In the genomic region with DNA sequence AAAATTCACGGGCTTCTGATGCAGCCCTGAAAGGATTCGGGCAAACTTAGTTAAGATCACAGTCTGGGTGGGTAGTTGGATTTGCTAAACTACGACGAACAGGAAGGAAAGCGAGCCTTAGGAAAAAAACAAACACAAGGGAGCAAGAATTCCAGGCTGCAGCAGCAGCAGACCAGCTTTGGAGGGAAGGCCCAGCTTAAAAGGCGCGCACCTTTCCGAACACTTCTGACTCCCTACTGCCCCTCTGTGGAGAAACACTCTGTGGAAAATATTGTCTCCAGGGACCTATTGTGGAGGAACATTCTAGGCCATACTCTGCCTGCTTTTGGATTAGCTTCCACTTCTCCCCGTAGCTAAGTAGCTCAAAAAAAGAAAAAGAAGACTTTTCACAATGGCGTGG, we compare ENCODE assay signal across 9 mouse cellular contexts. TPM values are rescaled to one million over a fixed set of nuclear protein-coding genes. Genes with fewer than 3 reads are reported as not detected.
DNase-seq lines count a peak whose midpoint lies in the region; ATAC-seq and TF ChIP-seq lines count a peak whose summit lies in the region.
"Had no signal": no experiment of that assay in that cellular context is flagged by ENCODE, and none has a peak within 500 bp of the region (broad histone marks: within the 10 kb centered on the region; RNA-seq: fewer than 3 reads in every experiment).

No protein-coding gene starts in this region.

- H3K4me1 ChIP-seq in neural tube, embryonic 11.5 days (ENCODE audit: control insufficient read depth, insufficient read depth, low read length): 0 out of 2 replicates have a peak, but pooled peaks cover 3% of the 10 kb centered on the region
- 0 out of 2 replicates have a peak, but pooled peaks cover 3% of the 10 kb centered on the region for H3K4me1 ChIP-seq in embryonic facial prominence, embryonic 12.5 days
- peaks cover 8% of the 10 kb centered on the region for H3K4me1 ChIP-seq in heart, embryonic 15.5 days (replicated peaks)
- 0 out of 2 replicates have a peak, but pooled peaks cover 3% of the 10 kb centered on the region for H3K4me1 ChIP-seq in kidney, postnatal 0 days (replicated peaks; ENCODE audit: insufficient read depth, low read length)
- H3K4me1 ChIP-seq in liver, embryonic 15.5 days (replicated peaks): no peaks in the 10 kb centered on the region
- H3K4me1 ChIP-seq: megakaryocyte, embryonic 14.5 days had no signal

- DNase-seq in neural tube, embryonic 11.5 days (ENCODE audit: low spot score): peak; percentile 70
- no peak for DNase-seq in neural tube, embryonic 10.5 days (ENCODE audit: extremely low spot score, low spot score)
- DNase-seq in kidney, postnatal 0 days (ENCODE audit: low spot score): peak; percentile 89
- peak; percentile 74 for DNase-seq in retina, postnatal 1 day
- DNase-seq in cerebellum, adult 9-10 months: no peak

- peak overlapping the region; percentile 22; the same call in 1 of the 2 replicates for H3K4me2 ChIP-seq in neural tube, embryonic 11.5 days (ENCODE audit: low read depth)
- H3K4me2 ChIP-seq in embryonic facial prominence, embryonic 12.5 days (replicated peaks): no peak overlapping the region
- H3K4me2 ChIP-seq in heart, embryonic 15.5 days: peak overlapping the region; percentile 41; the same call in 1 of the 2 replicates
- peak overlapping the region; percentile 32 for H3K4me2 ChIP-seq in kidney, postnatal 0 days (ENCODE audit: low read length)
- H3K4me2 ChIP-seq in liver, embryonic 15.5 days: peak overlapping the region; percentile 10

- H3K36me3 ChIP-seq in neural tube, embryonic 11.5 days (ENCODE audit: control insufficient read depth, insufficient read depth, low read length): no peaks in the 10 kb centered on the region
- H3K36me3 ChIP-seq in embryonic facial prominence, embryonic 12.5 days: no peaks in the 10 kb centered on the region
- H3K36me3 ChIP-seq in heart, embryonic 15.5 days: no peaks in the 10 kb centered on the region
- no peaks in the 10 kb centered on the region for H3K36me3 ChIP-seq in kidney, postnatal 0 days (ENCODE audit: insufficient read depth, low read length)
- H3K36me3 ChIP-seq in liver, embryonic 15.5 days (replicated peaks): no peaks in the 10 kb centered on the region

- peak overlapping the region; percentile 79 for H3K27ac ChIP-seq in neural tube, embryonic 11.5 days (ENCODE audit: low read depth, low read length)
- peak overlapping the region; percentile 87 for H3K27ac ChIP-seq in embryonic facial prominence, embryonic 12.5 days
- peak overlapping the region; percentile 69 for H3K27ac ChIP-seq in heart, embryonic 15.5 days
- peak overlapping the region; percentile 66 for H3K27ac ChIP-seq in kidney, postnatal 0 days
- peak overlapping the region; percentile 16; the same call in 1 of the 2 replicates for H3K27ac ChIP-seq in liver, embryonic 15.5 days (replicated peaks)

- H3K9me3 ChIP-seq in neural tube, embryonic 11.5 days (ENCODE audit: control insufficient read depth, low read length): no peaks in the 10 kb centered on the region
- no peaks in the 10 kb centered on the region for H3K9me3 ChIP-seq in embryonic facial prominence, embryonic 12.5 days
- H3K9me3 ChIP-seq in heart, embryonic 15.5 days (replicated peaks): no peaks in the 10 kb centered on the region
- no peaks in the 10 kb centered on the region for H3K9me3 ChIP-seq in kidney, postnatal 0 days (replicated peaks; ENCODE audit: low read length)
- no peaks in the 10 kb centered on the region for H3K9me3 ChIP-seq in liver, embryonic 15.5 days (replicated peaks)
- H3K9me3 ChIP-seq: megakaryocyte, embryonic 14.5 days had no signal

- no peak overlapping the region for H3K4me3 ChIP-seq in neural tube, embryonic 11.5 days (ENCODE audit: low read depth, low read length)
- no peak overlapping the region for H3K4me3 ChIP-seq in embryonic facial prominence, embryonic 12.5 days
- H3K4me3 ChIP-seq in heart, embryonic 15.5 days: no peak overlapping the region
- no peak overlapping the region for H3K4me3 ChIP-seq in kidney, postnatal 0 days (replicated peaks; ENCODE audit: low read depth, low read length)
- no peak overlapping the region for H3K4me3 ChIP-seq in liver, embryonic 15.5 days (replicated peaks)
- H3K4me3 ChIP-seq: megakaryocyte, embryonic 14.5 days had no signal

- TF ChIP-seq CTCF in kidney, postnatal 0 days (IDR thresholded peaks at IDR 0.05; ENCODE audit: low read depth): peak; percentile 78

- no peaks in the 10 kb centered on the region for H3K27me3 ChIP-seq in neural tube, embryonic 11.5 days (ENCODE audit: control insufficient read depth, insufficient read depth, low read length)
- H3K27me3 ChIP-seq in embryonic facial prominence, embryonic 12.5 days: no peaks in the 10 kb centered on the region
- H3K27me3 ChIP-seq in heart, embryonic 15.5 days: no peaks in the 10 kb centered on the region
- no peaks in the 10 kb centered on the region for H3K27me3 ChIP-seq in kidney, postnatal 0 days (ENCODE audit: insufficient read depth, low read length)
- no peaks in the 10 kb centered on the region for H3K27me3 ChIP-seq in liver, embryonic 15.5 days

- WGBS in neural tube, embryonic 11.5 days: 28% methylated on average over 10 of the region's 10 CpGs
- 27% methylated on average over 10 of the region's 10 CpGs for WGBS in embryonic facial prominence, embryonic 12.5 days
- WGBS in heart, embryonic 15.5 days: 17% methylated on average over 10 of the region's 10 CpGs
- WGBS in kidney, postnatal 0 days: 29% methylated on average over 10 of the region's 10 CpGs
- 25% methylated on average over 10 of the region's 10 CpGs for WGBS in liver, embryonic 15.5 days (ENCODE audit: insufficient replicate concordance)

- peak; percentile 45; the same call in 1 of the 2 replicates for ATAC-seq in neural tube, embryonic 11.5 days (ENCODE audit: insufficient read depth, low FRiP score, low TSS enrichment)
- no peak for ATAC-seq in embryonic facial prominence, embryonic 12.5 days (ENCODE audit: insufficient number of reproducible peaks, insufficient read depth, low FRiP score, low TSS enrichment)
- ATAC-seq in heart, embryonic 15.5 days (replicated peaks; ENCODE audit: insufficient number of reproducible peaks, insufficient read depth, low FRiP score, low read depth): 0 out of 2 replicates have a peak, but pooled peaks have one; percentile 35
- no peak for ATAC-seq in kidney, postnatal 0 days (replicated peaks; ENCODE audit: low FRiP score, low read depth)
- ATAC-seq in liver, embryonic 15.5 days (ENCODE audit: insufficient read depth): no peak

- no peak overlapping the region for H3K9ac ChIP-seq in neural tube, embryonic 11.5 days (ENCODE audit: low read length)
- no peak overlapping the region for H3K9ac ChIP-seq in embryonic facial prominence, embryonic 12.5 days
- no peak overlapping the region for H3K9ac ChIP-seq in heart, embryonic 15.5 days
- no peak overlapping the region for H3K9ac ChIP-seq in kidney, postnatal 0 days (ENCODE audit: low read depth, low read length)
- H3K9ac ChIP-seq in liver, embryonic 15.5 days: no peak overlapping the region

RNA-seq across cellular contexts. Expression of a gene that starts 38.2 kb away (rescaled TPM):
- 490 and 561 TPM in 2 replicates for polyA plus RNA-seq in neural tube, embryonic 11.5 days (2014; fragmentation: Nextera tagmentation; extraction: Ambion mirVana)
- polyA plus RNA-seq in embryonic facial prominence, embryonic 12.5 days (2016; fragmentation: Nextera tagmentation; extraction: Ambion mirVana): 863 and 926 TPM in 2 replicates
- polyA plus RNA-seq in heart, embryonic 15.5 days (2015; fragmentation: Nextera tagmentation; extraction: Ambion mirVana): 437 and 447 TPM in 2 replicates
- polyA plus RNA-seq in kidney, postnatal 0 days (2015; fragmentation: Nextera tagmentation; extraction: Ambion mirVana): 1,010 and 1,051 TPM in 2 replicates
- polyA plus RNA-seq in liver, embryonic 15.5 days (2015; fragmentation: Nextera tagmentation; extraction: Ambion mirVana): 268 and 289 TPM in 2 replicates

Comparison
In these comparisons a context has a peak if more than half of its experiments do, and no peak if none do; other contexts are left out.
1. DNase-seq: peak in neural tube, embryonic 11.5 days (single experiment), kidney, postnatal 0 days (single experiment) and retina, postnatal 1 day (single experiment); none in neural tube, embryonic 10.5 days (single experiment) and cerebellum, adult 9-10 months (single experiment).
2. ATAC-seq: peak in neural tube, embryonic 11.5 days (single experiment) and heart, embryonic 15.5 days (single experiment); none in embryonic facial prominence, embryonic 12.5 days (single experiment), kidney, postnatal 0 days (single experiment) and liver, embryonic 15.5 days (single experiment).
3. H3K27ac ChIP-seq: peak in every context shown above with its lines; median percentile 87 in embryonic facial prominence, embryonic 12.5 days; 79 in neural tube, embryonic 11.5 days; 69 in heart, embryonic 15.5 days; 66 in kidney, postnatal 0 days; 16 in liver, embryonic 15.5 days.